Mouse (Mus musculus) natural killer cell, adult 2 months (primary cell): Measurements from ENCODE around the gene Hadh.

ENCODE experiments used
- DNase-seq, 2 experiments: peaks; one replicate each; pipeline ENCODE4 v3.0.0; 2022; ENCODE audit warnings: low spot score in 2 of 2

The Hadh gene

DNA sequence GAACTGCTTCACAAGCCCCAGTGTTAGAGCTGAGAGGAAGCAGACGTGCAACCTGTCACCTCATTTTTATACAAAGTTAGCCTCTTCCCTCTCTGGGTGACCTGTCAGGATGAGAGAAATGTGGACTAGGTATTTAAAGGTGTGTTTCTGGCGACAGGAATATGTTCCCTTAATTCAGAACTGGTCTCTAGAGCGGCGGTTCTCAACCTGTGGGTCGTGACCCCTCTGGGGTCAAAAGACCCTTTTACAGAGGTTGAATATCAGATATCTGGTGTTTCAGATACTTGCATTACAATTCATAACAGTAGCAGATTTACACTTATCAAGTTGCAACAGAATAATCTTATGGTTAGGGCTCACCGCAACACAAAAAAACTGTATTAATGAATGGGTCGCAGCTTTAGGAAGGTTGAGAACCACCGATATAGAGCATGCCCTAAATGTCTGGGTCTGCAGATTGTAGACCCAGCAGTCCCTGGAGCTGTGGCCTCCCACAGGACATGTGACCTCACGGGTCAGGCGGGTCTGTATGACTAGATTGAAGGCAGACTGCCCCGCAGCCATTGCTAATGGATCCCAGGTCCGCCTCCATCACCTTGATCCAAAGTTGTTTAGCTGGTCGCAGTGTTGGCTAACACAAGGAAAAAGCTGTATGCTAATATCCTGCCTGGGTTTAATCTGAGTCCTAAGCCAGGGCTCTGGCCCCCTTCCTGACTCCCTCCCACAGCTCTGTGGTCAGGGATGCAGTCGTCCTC is 53.1 kb downstream of the Hadh start:
- no peak for DNase-seq

DNA sequence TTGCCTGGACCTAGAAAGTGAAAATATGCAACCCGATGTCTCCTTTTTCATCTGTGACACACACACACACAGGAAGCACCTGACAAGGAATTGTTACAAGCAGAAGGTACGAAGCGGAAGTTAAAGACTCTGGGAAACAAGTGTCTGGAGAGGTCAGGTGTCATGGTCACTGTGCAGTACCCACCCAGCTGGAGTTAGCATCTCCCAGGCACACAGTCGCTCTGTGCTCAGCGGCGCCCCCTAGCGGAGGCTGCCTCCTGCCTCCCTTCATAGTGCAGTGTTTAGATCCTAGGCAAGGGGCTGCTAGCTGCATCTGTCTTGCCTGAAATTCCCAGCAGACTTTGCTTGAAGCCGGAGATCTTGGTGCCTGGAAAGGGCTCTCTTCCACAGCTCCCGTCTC is 57.1 kb downstream of the Hadh start:
- DNase-seq: peak; percentile 50 to 62

DNA sequence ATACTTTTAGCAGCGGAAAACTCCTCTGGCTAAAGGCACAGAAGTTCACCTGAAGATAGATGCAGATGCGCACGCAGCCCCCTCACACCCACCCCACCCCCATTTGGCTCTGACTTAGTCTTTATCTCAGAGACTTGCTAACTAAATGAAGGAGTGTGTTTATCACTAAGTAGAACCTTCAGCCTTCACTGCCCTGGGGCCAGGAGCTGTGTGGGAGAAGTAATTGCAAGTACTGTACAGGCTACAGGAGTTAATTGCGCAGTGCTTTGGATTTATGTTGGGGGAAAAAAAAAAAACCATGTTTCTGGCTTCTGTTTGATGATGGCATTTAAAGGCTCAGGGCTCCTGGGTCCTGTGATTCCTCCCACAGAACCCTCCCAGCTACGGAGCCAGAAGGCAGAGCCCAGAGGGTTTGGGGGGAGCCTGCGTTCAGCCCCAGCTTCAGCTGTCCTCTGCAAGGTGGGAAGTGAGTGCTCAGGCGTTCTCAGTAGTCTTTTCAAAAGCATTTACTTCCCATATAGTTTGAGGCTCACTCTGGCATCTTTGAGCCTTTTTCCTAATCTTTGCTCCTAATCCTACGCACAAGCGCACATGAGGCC is 57.7 kb downstream of the Hadh start:
- no peak for DNase-seq

DNA sequence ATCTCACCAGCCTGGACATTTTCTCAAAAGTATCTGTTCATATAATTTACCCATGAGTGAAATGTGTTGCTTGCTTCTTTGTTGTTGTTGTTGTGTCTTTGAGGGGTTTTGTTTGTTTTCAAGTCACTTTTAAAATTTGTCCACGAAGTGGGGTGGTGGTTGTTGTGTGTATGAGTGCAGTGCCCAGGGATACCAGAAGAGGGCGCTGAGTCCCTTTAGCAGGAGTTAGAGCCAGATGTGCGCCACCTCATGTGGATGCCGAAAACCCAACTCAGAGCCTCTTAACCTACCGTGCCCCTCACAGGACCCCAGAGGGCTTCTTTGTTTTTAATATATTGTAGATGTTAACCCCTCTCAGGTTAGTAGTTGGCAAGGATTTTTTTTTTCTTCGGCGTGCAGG is 59.7 kb downstream of the Hadh start:
- DNase-seq: peak in 1 of 2 experiments; percentile 12

DNA sequence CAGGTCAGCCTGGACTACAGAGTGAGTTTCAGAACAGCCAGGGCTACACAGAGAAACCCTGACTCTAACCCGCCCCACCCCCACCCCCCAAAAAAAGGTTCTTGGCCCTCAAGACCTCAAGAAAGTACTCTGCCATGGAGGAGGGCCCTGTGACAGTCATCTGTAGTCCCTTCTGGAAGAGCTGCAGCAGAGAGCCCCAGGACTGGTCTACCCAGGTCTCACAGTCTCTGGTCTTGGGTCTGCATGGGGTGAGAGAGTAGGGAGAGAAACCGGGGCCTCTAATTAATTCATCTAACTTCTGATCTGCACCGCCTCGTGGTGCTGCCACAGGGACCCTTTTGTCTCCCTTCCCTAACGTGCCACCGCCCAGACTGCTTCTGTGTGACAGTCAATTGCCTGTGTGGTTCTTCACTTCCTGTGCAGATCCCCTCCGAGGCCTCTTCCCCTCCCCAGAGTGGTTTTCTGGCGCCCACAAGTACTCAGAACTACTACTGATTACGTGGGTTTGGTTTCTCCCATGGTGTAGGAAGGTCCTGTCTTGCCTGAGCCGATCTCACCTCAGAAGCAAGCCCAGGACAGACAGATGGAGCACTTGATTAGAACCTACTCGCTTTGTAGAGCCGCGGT is 63.5 kb downstream of the Hadh start:
- peak; percentile 85 to 91 for DNase-seq

DNA sequence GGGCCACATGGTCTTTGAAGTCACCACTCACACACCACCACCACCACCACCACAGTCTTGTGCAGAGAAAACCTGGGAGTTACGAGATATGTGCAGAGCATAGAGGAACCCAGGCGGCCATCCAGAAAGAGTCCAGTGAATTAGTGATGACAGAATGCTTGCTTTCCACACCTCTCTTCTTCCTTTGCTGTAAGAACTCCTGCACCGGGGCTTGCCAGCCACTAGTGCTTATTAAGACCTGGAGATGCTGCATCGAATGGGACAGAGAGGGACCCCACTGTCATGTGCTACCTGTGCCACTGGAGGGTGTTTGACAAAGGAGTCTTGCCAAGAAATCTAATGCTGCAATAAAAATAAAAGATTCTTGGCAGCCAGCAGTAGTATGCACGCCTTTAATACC is 64.1 kb downstream of the Hadh start:
- peak; percentile 16 to 36 for DNase-seq

DNA sequence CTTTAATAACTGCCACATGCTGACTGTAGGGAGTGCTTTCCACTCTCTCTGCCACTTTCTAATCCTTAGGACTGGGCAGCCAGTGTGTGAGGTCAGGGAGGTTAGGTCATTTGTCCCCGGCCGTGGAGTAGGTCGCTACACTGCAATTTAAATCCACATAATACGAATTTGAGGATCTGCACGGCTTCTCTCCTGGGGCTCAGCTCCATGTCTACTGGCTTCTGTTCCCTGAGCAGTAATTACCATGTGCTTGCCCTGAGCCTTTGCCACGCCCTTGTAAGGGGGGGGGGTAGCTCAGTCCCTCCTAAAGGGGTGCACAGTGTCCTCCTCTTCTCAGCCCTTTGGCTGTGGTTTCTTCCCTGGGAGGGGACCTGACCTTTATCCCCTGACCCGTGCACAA is 69.6 kb downstream of the Hadh start:
- no peak for DNase-seq

DNA sequence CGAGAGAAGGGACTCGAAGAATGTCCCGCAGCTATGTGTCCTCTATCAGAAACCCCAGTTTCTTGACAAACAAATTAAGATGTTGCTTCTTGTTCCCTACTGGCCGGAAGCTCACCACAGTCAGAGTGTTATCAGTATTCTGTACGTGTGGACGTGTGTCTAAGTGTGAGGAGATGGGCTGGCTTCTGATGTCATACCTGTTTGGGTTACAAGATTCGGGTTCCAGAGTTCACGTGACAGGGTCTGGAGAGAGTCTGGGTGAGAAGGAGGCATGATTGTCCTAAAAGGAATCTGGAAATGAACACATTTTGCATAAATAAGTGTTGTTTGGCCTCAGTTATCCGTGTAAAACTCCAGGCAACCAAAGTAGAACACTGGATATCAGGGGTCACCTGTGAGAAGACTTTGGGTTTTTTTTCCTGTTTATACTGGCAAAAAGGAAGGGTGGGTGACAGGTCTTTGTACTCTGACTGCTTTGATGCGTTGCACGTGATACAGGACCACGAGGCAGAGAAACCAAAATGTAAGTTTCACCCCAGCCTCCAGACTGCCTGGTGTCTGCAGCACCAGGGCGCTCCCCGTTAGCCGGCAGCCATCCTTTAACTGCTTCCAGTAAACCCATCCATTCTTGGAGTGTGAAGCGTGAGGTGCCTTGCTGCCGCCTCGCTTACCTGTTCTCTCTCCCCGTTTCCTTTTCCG is 72.2 kb downstream of the Hadh start:
- peak in 1 of 2 experiments; percentile 11 for DNase-seq

DNA sequence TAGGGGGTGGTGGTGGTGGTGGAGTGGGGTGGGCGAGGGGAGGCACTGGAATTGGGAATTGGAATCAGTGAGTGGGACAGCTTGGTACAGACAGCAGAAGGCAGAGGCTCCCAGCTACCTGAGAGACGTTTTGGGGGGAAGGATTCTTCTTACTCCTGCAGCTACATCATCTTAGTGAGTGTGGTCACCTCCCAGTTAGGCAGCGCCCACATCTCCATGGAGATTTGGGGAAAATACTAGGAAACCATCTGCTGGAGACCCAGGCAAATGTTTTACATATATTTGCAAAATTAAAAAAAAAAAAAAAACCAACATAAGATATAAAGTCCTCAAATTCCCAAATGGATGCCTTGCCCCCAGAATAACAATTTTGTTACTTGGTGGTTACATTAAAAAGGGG is 72.9 kb downstream of the Hadh start:
- no peak for DNase-seq

DNA sequence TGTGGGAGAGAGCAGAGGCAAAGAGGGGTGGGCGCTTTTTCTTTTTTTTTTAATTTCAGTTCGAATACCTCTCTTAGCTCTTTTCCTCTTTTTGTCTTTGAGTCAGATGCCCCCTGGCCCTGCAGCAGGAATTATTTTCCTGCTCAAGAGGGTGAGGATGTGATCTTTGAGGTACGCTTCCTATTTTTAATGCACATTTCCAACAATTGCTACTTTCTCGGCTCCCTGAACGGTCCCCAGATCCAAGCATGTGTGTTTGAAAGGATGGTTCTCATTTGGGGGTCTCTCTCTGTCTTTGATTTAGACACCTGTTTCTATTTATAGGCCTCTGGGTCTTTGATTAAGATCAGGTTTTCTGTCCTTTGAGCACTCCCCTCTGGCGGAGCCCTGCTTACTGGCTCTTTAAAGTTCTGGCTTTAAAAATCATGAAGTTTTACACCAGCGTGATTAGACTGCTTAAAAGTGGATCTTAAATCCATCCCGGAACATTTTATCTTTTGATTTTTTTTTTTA is 75.3 kb downstream of the Hadh start:
- DNase-seq: no peak

DNA sequence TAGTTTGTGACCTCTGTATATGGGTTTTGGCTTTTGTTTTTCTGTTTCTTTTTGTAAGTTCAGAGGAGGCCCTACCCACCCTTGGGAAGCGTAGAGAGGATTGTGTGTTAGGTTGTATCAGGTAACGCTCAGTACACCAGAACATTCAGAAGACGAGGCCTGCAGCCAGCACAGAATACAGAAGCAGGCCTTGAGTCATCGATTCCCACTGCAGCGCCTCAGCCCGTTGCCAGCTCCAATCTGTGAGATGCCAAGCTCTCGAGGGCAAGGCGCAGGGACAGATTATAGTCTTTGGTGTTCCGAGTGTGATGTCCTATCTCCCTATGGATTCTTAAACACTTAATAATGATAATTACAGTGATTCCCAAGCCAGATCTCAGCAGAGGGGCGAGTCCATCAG is 75.9 kb downstream of the Hadh start:
- no peak for DNase-seq

DNA sequence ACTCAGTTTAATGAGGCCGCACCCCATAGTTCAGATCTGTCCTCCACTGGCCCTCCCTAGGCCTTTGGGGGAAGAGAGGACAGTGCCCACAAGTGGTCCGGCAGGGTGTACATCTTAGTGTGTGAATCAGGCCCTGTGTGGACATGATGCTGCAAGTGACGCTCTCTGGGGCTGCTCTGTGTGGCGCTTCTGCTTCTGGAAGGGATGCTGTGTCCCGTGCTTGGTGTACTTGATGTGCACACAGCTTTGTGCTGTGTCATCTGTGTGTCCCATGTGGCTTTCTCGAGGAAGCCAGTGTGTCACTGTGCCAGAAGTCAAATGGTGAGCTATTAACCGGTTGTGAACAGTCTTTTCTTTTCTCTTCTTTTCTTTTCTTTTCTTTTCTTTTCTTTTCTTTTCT is 80.4 kb downstream of the Hadh start:
- DNase-seq: no peak

DNA sequence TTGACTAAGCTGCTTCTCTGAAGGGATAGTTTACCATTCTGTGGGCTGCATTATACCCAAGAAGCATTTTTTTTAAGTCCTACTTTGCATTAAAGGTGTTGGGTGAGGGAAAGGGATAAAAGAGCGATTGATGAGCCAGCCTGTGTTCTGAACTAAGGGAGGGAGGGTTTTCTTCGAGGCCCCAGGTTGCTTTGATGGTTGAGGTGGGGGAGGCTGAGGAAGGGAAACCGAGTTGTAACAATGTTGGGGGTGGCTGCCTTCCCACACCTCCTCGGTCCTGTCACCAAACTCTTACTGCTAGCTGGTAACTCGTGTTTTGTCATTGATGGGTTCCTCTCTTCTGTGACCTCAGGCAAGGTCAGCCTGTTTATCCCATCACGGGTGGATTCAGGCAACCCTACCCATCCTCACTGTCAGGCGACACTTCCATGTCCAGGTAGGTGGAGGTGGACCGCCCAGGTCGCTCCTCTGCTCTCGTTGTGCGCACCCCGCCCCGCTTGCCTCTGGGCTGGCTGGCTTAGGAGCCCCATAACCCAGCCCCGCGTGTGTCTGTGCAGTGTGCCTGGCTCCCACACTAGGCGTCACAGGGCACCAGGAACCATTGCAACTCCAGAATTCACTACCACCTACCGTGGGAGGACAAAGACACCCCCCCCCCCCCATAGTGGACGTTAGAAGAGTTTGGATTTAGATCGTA is 81.1 kb downstream of the Hadh start:
- DNase-seq: no peak

DNA sequence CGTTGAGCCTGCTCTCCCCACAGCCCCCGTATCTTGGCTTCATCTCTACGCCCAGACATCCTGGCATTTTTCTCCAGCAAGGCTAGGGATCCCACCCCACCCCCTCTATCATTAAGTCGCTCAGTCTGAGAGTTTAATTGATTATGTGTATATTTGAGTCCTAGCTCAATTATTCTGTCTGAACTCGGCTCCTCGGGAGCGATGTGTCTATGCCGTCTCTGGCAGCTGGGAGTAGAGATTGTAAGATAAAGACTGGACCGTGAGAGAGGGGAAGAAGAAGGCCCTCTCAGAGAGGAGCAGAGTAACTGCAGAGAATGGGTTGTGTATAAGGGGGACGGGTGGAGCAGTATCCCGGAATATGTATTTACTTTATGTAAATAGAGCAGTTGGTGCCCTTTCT is 81.7 kb downstream of the Hadh start:
- DNase-seq: no peak

DNA sequence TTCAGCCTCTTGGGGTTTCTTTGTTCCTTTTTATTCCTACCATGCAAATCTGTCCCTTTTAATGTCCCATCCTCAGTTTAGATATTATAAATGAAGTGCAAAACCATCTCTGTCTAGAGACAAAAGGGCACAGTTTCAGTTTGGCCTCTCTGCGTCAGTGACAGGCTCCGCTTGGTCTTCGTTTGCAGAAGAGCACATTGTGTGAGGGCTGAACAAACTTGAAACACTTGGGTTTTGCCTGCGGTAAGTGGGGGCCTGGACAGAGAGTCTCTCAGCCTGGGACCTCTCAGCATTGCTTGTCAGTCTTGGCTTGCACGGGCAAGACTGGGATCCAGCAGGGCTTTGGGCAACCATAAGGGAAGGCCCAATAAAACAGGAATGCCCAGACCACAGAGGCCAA is 85.7 kb downstream of the Hadh start:
- no peak for DNase-seq
